Mouse (Mus musculus): Measurements from ENCODE around the gene Xirp2. TPM values are rescaled to one million over a fixed set of nuclear protein-coding genes. Genes with fewer than 3 reads are reported as not detected.
"Not testable (repeated sequence)": the region's sequence is repeated elsewhere in the genome, so short reads cannot be mapped to it uniquely, and the experiment has no call there.

Xirp2 gene
- total RNA-seq, 1 experiment = 0.13 TPM

DNA sequence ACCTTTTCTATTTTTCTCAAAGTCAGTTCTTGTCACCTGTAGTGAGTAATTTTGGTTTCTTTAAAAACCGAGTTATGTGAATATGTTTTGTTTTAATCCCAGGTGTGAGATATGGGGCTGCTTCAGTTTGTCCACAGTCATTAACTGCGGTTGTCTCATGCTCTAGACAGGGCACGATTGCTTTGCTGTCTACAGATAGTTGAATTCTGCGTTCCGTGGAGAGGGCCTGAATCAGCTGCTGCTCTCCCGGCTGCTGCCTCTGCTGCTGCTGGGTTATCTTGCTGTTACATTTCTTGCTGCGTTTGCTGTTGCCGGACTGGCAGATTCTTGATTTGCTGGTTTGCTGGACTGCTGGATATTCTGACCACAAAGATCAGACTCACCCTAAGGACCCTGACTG, 7.5 kb upstream of the Xirp2 start:
- TF ChIP-seq ZNF384 (IDR thresholded peaks at IDR 0.05; ENCODE audit: low read depth, low read length) = no peak
- TF ChIP-seq MAFK (IDR thresholded peaks at IDR 0.05; ENCODE audit: insufficient read depth, low read depth, low read length) = no peak
- TF ChIP-seq CHD2 (IDR thresholded peaks at IDR 0.05; ENCODE audit: low read depth, low read length) = no peak
- no peak for TF ChIP-seq HCFC1 (IDR thresholded peaks at IDR 0.05; ENCODE audit: borderline replicate concordance, insufficient read depth, low read length)
- TF ChIP-seq ZC3H11A (IDR thresholded peaks at IDR 0.05; ENCODE audit: borderline replicate concordance, low read depth, low read length) = no peak
- Histone ChIP-seq H3K36me3 (ENCODE audit: control insufficient read depth, insufficient read depth, low read length, poor library complexity, severe bottlenecking) (no peaks in the 10 kb centered on the region), H3K9ac (ENCODE audit: insufficient read depth, low read depth, low read length, poor library complexity, severe bottlenecking) (no peak overlapping the region), H3K4me3 (ENCODE audit: insufficient read depth in 1 of 2, low read depth in 1 of 2, low read length in 2 of 2, poor library complexity in 1 of 2, severe bottlenecking in 1 of 2) (no peak overlapping the region), H3K27ac (ENCODE audit: insufficient read depth, low read depth, low read length, poor library complexity, severe bottlenecking) (no peak overlapping the region), H3K4me1 (ENCODE audit: control insufficient read depth in 2 of 2, insufficient read depth in 2 of 2, low read length in 2 of 2, poor library complexity in 1 of 2) (no peaks in the 10 kb centered on the region), H3K9me3 (ENCODE audit: control insufficient read depth, insufficient read depth, low read depth, low read length) (no peaks in the 10 kb centered on the region)
- DNase-seq (ENCODE audit: low read depth, low spot score) = no peak
- in situ Hi-C loops (cut with MboI; ENCODE audit: low sequenced_read_pairs in 2 of 2, unreplicated experiment in 2 of 2) = no loop called here

DNA sequence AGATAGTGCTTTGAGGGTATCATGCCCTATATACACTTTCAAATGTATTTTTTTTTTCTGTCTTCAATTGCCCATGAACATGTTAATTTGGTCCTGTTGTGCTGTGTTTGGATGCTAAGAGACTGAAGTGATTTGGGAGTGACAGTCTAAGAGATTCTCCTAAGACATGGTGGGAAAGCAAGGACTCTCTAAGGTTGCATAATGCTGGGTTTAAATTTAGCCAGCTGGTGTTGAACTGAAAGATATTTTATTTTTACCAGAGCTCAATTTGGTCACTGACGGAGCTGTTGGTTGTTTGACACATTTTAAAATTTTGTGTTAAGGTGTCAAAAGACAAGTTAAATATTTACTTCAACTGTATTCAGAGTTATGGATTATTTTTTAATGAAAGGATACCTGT, 970 bp downstream of the Xirp2 start:
- DNase-seq (ENCODE audit: low read depth, low spot score) = no peak
- no peak overlapping the region for H3K27ac ChIP-seq (ENCODE audit: insufficient read depth, low read depth, low read length, poor library complexity, severe bottlenecking)
- H3K9me3 ChIP-seq (ENCODE audit: control insufficient read depth, insufficient read depth, low read depth, low read length) = no peaks in the 10 kb centered on the region
- no peak overlapping the region for H3K4me3 ChIP-seq (ENCODE audit: insufficient read depth in 1 of 2, low read depth in 1 of 2, low read length in 2 of 2, poor library complexity in 1 of 2, severe bottlenecking in 1 of 2)
- H3K36me3 ChIP-seq (ENCODE audit: control insufficient read depth, insufficient read depth, low read length, poor library complexity, severe bottlenecking) = no peaks in the 10 kb centered on the region
- 0 out of 4 replicates have a peak, but pooled peaks cover 0 to 1% of the 10 kb centered on the region in 2 experiments for H3K4me1 ChIP-seq (ENCODE audit: control insufficient read depth in 2 of 2, insufficient read depth in 2 of 2, low read length in 2 of 2, poor library complexity in 1 of 2)
- H3K9ac ChIP-seq (ENCODE audit: insufficient read depth, low read depth, low read length, poor library complexity, severe bottlenecking) = no peak overlapping the region
- TF ChIP-seq ZC3H11A (IDR thresholded peaks at IDR 0.05; ENCODE audit: borderline replicate concordance, low read depth, low read length) (no peak), HCFC1 (IDR thresholded peaks at IDR 0.05; ENCODE audit: borderline replicate concordance, insufficient read depth, low read length) (no peak), CHD2 (IDR thresholded peaks at IDR 0.05; ENCODE audit: low read depth, low read length) (no peak), ZNF384 (IDR thresholded peaks at IDR 0.05; ENCODE audit: low read depth, low read length) (no peak), MAFK (IDR thresholded peaks at IDR 0.05; ENCODE audit: insufficient read depth, low read depth, low read length) (no peak)
- in situ Hi-C loops (cut with MboI; ENCODE audit: low sequenced_read_pairs in 2 of 2, unreplicated experiment in 2 of 2) = no loop called here

DNA sequence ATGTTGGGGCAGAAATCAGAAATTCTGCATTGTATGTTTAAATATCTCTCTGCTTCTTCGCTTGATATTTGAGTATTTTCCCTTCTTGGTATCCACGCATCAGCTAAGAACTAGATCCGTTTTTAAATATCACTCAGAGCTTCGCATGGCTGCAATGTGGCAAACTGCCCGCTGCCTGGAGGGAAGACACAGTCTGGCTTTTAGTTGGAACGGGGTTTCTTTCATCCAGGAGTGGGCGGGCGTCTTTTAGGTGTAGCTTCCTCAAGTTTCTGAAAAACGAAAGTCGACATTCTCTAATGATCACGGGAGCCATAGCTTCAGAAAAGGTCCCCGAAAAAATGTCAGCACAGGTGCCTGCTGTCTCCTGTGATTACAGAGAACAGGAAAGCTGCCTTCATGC, 1.4 kb downstream of the Xirp2 start:
- no peak overlapping the region for H3K4me3 ChIP-seq (ENCODE audit: insufficient read depth in 1 of 2, low read depth in 1 of 2, low read length in 2 of 2, poor library complexity in 1 of 2, severe bottlenecking in 1 of 2)
- no peak for DNase-seq (ENCODE audit: low read depth, low spot score)
- H3K27ac ChIP-seq (ENCODE audit: insufficient read depth, low read depth, low read length, poor library complexity, severe bottlenecking) = no peak overlapping the region
- in situ Hi-C loops (cut with MboI; ENCODE audit: low sequenced_read_pairs in 2 of 2, unreplicated experiment in 2 of 2) = no loop called here
- H3K4me1 ChIP-seq (ENCODE audit: control insufficient read depth in 2 of 2, insufficient read depth in 2 of 2, low read length in 2 of 2, poor library complexity in 1 of 2) = 0 out of 4 replicates have a peak, but pooled peaks cover 0 to 1% of the 10 kb centered on the region in 2 experiments
- no peak overlapping the region for H3K9ac ChIP-seq (ENCODE audit: insufficient read depth, low read depth, low read length, poor library complexity, severe bottlenecking)
- H3K36me3 ChIP-seq (ENCODE audit: control insufficient read depth, insufficient read depth, low read length, poor library complexity, severe bottlenecking) = no peaks in the 10 kb centered on the region
- TF ChIP-seq CHD2 (IDR thresholded peaks at IDR 0.05; ENCODE audit: low read depth, low read length) (no peak), HCFC1 (IDR thresholded peaks at IDR 0.05; ENCODE audit: borderline replicate concordance, insufficient read depth, low read length) (no peak), ZNF384 (IDR thresholded peaks at IDR 0.05; ENCODE audit: low read depth, low read length) (no peak), ZC3H11A (IDR thresholded peaks at IDR 0.05; ENCODE audit: borderline replicate concordance, low read depth, low read length) (no peak), MAFK (IDR thresholded peaks at IDR 0.05; ENCODE audit: insufficient read depth, low read depth, low read length) (no peak)
- H3K9me3 ChIP-seq (ENCODE audit: control insufficient read depth, insufficient read depth, low read depth, low read length) = no peaks in the 10 kb centered on the region

DNA sequence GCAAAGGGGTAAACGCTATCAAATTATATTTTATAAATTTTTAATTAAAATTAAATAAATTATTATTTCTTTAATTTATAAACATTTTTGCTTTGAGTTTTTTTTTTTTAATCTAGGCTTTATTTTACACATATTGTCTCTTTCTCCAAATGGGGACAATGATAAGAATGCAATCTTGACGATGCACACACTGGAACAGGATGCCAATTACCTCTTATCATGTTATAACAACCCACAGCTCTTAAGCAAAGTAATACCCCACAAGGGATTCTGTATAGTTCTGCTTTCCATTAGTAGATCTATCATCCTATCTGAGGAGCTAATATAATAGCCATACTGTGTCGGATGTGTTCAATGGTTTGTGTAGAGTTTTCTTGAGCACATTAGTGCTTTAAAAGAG, 15.1 kb downstream of the Xirp2 start:
- H3K4me3 ChIP-seq (ENCODE audit: insufficient read depth in 1 of 2, low read depth in 1 of 2, low read length in 2 of 2, poor library complexity in 1 of 2, severe bottlenecking in 1 of 2) = no peak overlapping the region
- TF ChIP-seq MAFK (IDR thresholded peaks at IDR 0.05; ENCODE audit: insufficient read depth, low read depth, low read length) (no peak), ZNF384 (IDR thresholded peaks at IDR 0.05; ENCODE audit: low read depth, low read length) (no peak), HCFC1 (IDR thresholded peaks at IDR 0.05; ENCODE audit: borderline replicate concordance, insufficient read depth, low read length) (no peak), CHD2 (IDR thresholded peaks at IDR 0.05; ENCODE audit: low read depth, low read length) (no peak), ZC3H11A (IDR thresholded peaks at IDR 0.05; ENCODE audit: borderline replicate concordance, low read depth, low read length) (no peak)
- no peaks in the 10 kb centered on the region for H3K36me3 ChIP-seq (ENCODE audit: control insufficient read depth, insufficient read depth, low read length, poor library complexity, severe bottlenecking)
- DNase-seq (ENCODE audit: low read depth, low spot score) = no peak
- H3K9ac ChIP-seq (ENCODE audit: insufficient read depth, low read depth, low read length, poor library complexity, severe bottlenecking) = no peak overlapping the region
- in situ Hi-C loops (cut with MboI; ENCODE audit: low sequenced_read_pairs in 2 of 2, unreplicated experiment in 2 of 2) = no loop called here
- H3K4me1 ChIP-seq (ENCODE audit: control insufficient read depth in 2 of 2, insufficient read depth in 2 of 2, low read length in 2 of 2, poor library complexity in 1 of 2) = no peaks in the 10 kb centered on the region
- H3K27ac ChIP-seq (ENCODE audit: insufficient read depth, low read depth, low read length, poor library complexity, severe bottlenecking) = no peak overlapping the region
- H3K9me3 ChIP-seq (ENCODE audit: control insufficient read depth, insufficient read depth, low read depth, low read length) = no peaks in the 10 kb centered on the region

DNA sequence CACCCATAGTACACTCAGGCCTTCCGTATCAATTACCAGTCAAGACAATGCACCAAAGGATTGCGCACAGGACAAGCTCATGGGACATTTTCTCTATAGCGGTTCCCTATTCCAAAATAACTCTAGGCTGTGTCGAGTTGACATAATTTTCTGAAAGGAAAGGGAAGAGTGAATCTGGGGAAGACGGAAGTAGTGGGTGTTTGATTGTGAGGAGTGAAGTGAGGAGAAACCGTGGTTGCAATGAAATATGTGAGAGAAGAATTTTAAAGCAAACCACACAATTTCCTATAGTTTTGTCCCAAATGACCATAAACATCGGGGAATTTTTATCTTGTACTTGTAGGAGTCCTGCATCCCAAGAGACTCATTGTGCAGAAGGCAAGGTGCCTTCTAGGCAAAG, 21.2 kb downstream of the Xirp2 start:
- Histone ChIP-seq H3K4me1 (ENCODE audit: control insufficient read depth in 2 of 2, insufficient read depth in 2 of 2, low read length in 2 of 2, poor library complexity in 1 of 2) (no peaks in the 10 kb centered on the region), H3K9me3 (ENCODE audit: control insufficient read depth, insufficient read depth, low read depth, low read length) (no peaks in the 10 kb centered on the region), H3K36me3 (ENCODE audit: control insufficient read depth, insufficient read depth, low read length, poor library complexity, severe bottlenecking) (no peaks in the 10 kb centered on the region), H3K27ac (ENCODE audit: insufficient read depth, low read depth, low read length, poor library complexity, severe bottlenecking) (no peak overlapping the region), H3K4me3 (ENCODE audit: insufficient read depth in 1 of 2, low read depth in 1 of 2, low read length in 2 of 2, poor library complexity in 1 of 2, severe bottlenecking in 1 of 2) (no peak overlapping the region), H3K9ac (ENCODE audit: insufficient read depth, low read depth, low read length, poor library complexity, severe bottlenecking) (no peak overlapping the region)
- in situ Hi-C loops (cut with MboI; ENCODE audit: low sequenced_read_pairs in 2 of 2, unreplicated experiment in 2 of 2) = no loop called here
- no peak for TF ChIP-seq MAFK (IDR thresholded peaks at IDR 0.05; ENCODE audit: insufficient read depth, low read depth, low read length)
- no peak for DNase-seq (ENCODE audit: low read depth, low spot score)

DNA sequence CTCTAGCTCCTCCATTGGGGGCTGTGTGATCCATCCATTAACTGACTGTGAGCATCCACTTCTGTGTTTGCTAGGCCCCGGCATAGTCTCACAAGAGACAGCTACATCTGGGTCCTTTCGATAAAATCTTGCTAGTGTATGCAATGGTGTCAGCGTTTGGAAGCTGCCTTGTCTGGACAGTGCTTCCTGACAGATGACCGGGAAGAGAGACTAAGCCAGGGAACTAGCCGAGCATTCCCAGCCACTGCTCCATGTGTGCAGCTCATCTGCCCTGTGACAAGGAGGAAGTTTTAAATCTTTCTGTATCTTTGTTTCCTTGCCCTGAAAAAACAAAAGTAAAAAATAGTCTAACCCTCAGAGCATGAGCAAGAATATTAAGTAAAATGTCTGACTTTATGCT, 24.2 kb downstream of the Xirp2 start:
- H3K4me3 ChIP-seq (ENCODE audit: insufficient read depth in 1 of 2, low read depth in 1 of 2, low read length in 2 of 2, poor library complexity in 1 of 2, severe bottlenecking in 1 of 2); in situ Hi-C loops (cut with MboI; ENCODE audit: low sequenced_read_pairs in 2 of 2, unreplicated experiment in 2 of 2); H3K9me3 ChIP-seq (ENCODE audit: control insufficient read depth, insufficient read depth, low read depth, low read length); DNase-seq (ENCODE audit: low read depth, low spot score); H3K27ac ChIP-seq (ENCODE audit: insufficient read depth, low read depth, low read length, poor library complexity, severe bottlenecking); H3K9ac ChIP-seq (ENCODE audit: insufficient read depth, low read depth, low read length, poor library complexity, severe bottlenecking); H3K4me1 ChIP-seq (ENCODE audit: control insufficient read depth in 2 of 2, insufficient read depth in 2 of 2, low read length in 2 of 2, poor library complexity in 1 of 2); H3K36me3 ChIP-seq (ENCODE audit: control insufficient read depth, insufficient read depth, low read length, poor library complexity, severe bottlenecking): not testable (repeated sequence)
